Mouse (Mus musculus) MEL-GATA-1-ER (cell line): ENCODE data around the gene Adm.
"Not testable (repeated sequence)": the region's sequence is repeated elsewhere in the genome, so short reads cannot be mapped to it uniquely, and the experiment has no call there.

ENCODE experiments used
- DNase-seq: peaks from one replicate; pipeline ENCODE4 v3.0.0-alpha.2; 2012; ENCODE audit warnings: low read depth; ENCODE audit errors: extremely low read depth

Gene Adm

DNA sequence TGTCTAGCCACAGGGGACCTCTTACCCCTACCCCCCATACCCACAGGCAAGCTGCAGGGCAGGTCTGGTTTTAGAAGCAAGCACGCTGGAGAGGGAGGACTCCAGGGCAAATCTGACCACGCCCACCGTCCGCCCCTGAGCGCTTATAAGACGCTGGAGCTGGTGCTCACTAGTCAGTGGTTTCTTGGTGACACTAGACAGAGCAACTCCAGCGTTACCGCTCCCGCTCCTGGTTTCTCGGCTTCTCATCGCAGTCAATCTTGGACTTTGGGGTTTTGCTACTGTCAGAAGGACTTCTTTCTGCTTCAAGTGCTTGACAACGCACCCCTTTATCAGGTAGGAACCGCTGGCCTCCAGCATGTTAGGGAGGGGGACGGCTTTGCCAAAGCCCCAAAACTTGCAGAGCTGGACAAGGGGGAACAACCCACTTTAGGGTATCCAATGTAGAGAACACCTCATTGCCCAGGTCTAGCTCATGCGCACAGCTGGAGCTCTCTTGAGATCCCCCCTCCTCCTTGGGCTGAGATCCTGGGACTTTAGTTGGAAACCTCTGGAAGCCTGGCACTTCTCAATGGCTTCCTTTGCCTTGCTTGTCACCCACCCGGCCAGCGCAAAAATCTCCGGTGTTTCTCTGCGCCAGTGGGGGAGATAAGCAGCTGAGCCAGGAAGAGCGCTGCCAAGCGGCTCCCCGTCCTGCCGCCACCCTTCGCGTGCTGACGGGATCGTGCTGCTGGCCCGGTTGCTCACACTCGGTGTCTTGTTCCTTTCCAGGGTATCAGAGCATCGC is at the start of gene Adm:
Gene Adm (plus strand): TSS at position 176 of the 787 bp plus-strand sequence.
- no peak for DNase-seq

DNA sequence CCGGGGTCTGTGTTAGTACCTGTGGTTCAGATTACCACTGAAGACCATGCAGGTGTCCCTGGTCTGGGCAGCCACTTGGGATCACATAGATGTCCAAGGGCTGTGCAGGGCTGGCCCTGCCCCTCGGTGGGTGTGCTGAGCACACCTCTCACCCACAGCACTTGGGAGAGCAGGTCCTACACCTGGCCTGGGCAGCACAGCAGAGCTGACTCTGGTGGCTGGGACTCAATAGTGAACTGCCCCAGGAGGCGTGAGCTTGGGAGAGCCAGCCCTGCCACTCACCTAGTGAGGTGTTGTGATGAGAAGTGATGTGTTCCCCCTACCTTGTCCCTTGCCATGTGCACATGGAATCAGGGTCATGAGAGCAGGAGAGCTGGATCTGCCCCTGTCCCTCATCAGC is 43.8 kb upstream of the Adm start:
- DNase-seq, result no peak

DNA sequence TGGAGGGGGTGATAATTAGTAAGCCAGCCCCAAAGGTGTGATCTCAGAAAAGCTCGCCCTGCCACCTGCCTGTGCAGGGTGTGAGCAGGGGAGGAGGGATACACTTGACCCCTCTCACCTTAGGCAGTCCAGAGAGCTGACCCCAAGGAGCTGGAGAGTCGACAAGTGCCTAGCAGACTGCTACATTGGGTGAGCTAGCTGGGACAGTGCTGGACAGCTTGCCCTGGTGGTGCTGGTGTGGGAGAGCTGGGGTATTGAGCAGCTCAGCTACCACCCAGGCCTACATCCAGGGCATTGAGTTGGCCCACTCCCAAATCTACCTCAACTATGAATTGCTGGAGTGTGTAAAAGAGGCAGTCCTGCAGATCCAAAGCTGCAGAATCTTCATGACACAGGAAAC is 43.3 kb upstream of the Adm start:
- DNase-seq, result no peak

DNA sequence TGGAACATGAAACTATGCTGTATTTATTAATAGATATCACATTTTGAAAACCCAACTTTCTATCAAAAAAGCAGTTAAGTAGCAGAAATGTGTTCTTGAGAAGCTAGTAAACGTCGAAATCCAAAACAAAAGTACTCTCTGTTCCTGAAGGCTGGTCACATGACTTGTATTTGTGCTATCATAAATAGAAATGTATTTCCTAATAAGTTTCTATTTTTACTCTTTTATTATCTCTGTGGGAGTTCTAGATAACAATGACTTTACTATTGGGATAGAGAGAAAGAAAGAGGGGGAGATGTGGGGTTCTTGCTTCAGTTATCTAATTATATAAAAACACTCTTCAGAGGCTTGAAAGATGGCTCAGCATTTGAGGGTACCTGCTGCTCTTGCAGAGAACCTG is 42.2 kb upstream of the Adm start:
- no peak for DNase-seq

DNA sequence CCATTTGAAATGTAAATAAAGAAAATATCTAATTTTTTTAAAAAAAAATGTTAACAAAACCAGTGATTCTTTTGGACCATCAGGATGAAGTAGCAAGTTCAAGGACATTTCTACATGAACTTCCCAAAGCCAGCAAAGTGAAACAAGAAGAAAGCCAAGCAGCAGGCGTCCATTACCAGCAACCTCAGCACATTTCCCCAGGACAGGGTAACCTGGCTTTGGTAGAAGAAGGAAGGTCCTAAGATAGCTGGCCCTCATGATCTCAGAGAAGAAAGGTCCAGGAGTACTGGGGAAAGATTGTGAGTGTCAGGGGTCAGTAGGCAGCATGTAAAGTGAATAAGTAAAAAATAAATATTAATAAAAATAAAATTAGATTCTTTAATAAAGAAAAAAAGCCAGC is 39.7 kb upstream of the Adm start:
- no peak for DNase-seq

DNA sequence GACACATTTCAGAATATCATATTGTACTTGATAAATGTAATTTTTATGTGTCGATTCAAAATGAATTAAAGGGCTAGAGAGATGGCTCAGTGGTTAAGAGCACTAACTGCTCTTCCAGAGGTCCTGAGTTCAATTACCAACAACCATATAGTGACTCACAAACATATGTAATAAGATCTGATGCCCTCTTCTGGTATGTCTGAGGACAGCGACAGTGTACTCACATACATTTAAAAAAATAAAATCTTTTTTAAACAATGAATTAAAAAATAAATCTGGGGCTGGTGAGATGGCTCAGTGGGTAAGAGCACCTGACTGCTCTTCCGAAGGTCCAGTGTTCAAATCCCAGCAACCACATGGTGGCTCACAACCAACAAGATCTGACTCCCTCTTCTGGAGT is 33.5 kb upstream of the Adm start:
- not testable (repeated sequence) for DNase-seq

DNA sequence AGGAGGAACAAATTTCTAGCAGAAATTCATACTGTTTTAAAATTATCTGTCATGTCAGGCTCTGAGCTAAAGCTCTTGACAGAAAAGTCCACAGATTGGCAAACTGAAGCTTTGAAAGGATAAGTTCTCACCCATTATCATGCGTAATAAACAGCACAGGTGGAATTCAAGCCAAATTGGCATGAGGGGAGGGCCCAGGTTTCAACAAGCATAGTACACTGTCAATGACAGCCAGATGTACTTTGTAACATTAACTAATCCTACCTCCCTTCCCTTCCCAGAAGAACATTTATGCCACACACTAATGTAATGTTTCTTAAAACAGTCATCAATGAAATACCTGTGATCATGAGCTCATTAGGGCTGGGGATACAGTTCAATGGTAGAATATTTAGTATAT is 30.3 kb upstream of the Adm start:
- no peak for DNase-seq

DNA sequence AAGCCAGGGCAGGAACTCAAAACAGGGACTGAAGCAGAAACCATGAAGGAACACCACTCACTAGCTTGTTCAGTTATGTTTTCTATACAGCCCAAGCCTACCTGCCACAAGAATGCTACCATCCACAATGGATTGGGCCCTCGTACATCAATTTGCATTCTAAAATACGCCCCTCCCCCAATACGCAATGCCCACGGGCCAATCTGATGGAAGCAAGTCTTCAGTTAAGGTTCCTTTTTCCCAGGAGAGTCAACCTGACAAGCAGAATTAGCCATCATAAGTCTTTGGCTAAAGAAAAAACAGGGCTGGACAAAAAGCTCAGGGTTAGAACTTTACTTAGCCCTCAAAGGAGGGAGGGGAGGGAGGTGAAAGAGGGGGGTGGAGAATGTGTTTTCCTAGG is 22.0 kb upstream of the Adm start:
- DNase-seq, result no peak

DNA sequence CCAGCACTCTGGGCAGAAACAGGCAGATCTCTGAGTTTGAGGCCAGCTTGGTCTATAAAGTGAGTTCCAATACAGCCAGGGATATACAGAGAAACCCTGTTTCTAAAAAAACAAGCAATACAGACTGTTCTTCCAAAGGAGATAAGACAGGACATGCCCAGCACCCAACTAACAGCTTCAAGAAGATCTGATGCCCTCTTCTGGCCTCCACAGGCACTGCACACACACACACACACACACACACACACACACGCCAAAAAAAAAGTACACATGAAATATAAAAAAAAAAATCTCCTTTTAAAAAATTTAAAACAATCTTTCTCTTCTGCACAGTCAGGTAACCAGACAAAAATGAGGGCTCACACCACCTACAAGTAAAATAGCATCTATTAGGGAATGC is 20.6 kb upstream of the Adm start:
- no peak for DNase-seq

DNA sequence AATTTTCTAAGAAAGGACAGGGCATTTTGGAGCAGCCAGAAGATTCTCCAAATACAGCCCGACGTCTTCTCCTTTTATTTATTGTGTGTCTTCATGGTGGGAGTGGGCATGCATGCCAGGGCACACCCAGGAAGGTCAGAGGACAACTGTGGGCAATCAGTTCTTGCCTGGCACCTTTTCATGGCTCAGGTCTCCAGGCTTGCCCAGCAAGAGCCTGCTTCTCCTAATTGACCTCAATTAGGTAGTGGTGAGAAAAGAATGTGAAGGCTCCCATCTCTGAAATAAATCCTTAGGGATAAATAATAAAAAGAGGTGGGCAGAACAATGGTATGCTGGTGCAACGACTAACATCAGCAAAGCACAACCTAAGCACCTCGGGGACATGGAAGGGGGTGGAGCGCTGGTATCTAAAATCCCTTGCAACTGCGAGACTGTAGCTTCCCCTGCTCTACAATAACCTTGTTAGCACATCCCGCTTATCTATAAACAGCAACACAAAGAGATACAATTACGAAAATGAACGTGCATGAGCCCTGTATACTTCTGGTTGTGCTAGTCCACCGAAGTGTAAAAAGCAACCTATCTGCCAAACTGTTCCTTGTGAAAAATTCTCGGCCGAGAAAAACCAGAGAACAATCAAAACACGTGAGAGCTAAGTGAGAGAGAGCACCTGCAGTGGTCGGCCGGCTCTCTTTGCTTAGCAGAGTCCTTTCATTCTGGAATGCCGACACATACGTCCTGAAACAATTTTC is 13.9 kb upstream of the Adm start:
- peak; percentile 21 for DNase-seq

DNA sequence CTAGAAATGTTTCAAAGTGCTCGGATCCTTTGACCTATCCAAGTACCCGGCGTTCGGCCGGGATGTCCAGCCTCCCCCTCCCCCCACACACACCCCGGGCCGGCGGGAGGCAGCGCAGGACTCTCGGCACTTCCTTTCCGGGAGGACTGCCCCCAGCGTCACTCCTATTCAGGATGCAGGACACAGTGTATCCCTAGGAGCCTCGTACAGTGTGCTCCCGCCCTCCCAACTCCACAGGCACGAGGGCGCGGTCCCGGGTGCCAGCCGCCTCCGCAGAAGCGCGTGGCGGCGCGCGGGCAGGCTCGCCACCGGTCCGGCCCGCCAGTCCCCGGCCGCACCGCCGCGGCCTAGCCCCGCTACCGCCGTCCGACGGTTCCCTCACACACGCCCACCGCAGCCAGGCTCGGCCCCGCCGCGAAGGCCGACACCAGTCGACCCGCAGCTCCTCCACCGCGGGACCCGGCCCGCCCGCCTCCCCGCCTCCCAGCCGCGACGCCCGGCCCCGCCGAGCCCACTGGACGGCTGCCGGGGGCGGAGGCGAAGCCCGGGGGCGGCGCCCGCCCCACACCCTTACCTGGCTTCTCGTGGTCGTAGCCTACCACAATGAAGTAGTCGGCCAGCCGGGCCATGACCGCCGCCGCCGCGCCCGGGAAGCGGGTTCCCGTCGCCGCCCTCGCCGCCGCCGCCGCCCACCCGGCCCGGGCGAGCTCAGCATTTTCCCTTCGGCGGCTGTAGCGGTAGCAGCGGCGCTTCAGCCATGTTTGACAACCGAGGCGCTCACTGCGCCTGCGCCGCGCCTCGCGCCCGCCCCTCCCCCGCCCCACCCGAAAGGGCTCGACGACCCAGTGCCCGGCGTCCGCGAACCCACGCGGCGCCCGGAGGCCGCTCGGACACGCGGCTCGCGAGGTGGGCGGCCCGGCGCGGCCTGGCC is 13.1 kb upstream of the Adm start, which contains the start of gene Sbf2:
Gene Sbf2 (minus strand): TSS at position 790 of the 931 bp plus-strand sequence.
- no peak for DNase-seq

DNA sequence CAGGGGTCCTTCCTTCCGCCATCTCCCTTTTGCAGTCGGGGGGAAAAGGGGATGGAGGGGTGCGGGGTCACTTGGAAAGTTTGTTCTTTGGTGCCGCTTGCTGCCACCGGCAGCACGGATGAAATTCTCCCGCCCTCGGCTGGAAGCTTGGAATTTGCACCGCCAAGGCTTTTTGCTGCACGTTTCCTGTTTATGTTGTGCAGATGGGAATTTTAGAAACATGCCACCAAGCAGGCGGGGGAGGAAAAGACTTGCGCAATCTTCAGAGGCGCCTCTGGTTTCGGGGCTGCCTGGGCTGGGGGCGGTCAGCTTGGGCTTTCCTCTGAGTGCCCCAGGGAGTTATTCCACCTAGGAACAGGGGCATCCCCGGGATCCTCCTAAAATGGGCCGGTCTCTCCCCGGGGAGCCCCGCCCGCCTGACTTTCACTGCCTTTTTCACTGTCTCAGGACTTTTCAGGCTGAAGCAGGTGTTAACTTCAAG is 12.3 kb upstream of the Adm start:
- no peak for DNase-seq

DNA sequence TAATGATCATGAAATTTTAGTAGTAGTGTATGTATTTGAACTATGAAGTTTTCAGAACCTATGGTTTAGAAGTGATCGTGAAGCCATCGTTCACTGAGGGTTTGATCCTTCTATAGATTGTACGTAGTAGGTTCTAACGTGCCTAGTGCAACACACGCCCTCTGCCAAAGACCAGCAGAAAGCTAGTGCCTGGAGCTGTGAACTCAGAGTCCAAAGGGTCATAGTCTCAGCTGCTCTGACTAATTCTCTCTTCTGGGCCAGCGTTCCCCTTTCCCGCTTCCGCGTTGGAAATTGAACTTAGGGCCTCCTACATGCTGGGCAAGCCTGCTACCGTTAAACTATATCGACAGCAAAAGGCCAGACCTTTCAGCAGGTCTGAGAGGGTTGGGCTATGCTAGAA is 11.7 kb upstream of the Adm start:
- no peak for DNase-seq

DNA sequence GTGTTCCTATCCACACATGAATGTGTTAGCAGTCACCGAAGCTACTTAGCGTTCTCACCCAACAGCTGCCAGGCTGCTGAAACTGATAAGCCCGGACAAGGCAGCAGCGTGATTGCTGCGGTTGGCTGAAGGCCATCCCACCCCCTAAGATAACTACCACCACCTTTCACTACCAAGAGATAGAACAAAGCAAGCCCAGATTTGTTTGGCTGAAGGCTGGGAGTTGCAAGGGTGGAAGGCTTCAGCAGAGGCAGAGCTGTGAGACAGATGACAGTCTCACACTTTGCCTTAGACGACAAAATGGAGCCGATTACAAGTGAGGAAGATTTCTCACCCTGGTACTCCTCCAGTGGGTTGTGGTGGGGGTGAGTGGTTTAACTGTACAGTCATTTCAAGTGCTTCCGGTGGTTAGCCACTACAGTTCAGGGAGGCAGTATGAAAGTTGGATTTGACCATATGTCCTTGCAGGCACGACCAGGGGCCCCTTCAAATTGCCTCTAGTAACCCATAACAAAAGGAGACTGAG is 8.3 kb upstream of the Adm start:
- peak; percentile 26 for DNase-seq

DNA sequence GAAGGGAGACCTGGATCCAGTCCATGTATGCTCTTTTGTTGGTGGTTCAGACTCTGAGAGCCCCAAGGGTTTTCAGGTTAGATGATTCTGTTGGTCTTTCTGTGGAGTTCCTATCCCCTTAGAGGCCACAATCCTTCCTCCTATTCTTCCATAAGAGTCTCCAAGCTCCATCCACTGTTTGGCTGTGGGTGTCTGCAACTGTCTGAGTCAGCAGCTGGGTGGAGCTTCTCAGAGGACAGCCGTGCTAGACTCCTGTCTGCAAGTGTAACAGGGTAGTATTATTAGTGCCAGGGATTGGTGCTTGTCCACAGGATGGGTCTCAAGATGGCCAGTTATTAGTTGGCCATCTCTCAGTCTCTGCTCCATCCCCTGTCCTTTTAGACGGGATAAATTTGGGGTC is 3.4 kb upstream of the Adm start:
- no peak for DNase-seq

DNA sequence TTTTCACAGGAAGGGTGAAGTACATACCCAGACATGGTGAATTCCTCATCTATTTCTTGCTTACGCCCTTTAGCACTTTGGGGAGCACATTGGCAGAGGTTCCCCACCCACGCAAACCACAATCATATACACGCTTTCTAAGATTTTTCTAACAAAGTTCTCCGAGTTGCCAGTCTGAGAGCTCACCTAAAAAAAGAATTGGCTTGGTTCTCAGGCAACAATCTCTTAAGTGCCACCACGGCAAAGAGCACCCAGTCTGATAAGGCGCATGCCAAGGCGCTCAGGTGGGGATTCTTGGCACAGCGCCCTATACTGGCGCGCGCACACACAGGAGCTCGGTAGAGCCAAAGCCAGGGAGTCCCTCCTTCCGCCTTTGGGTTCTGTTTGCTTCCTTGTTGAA is 2.5 kb upstream of the Adm start:
- DNase-seq, result no peak

DNA sequence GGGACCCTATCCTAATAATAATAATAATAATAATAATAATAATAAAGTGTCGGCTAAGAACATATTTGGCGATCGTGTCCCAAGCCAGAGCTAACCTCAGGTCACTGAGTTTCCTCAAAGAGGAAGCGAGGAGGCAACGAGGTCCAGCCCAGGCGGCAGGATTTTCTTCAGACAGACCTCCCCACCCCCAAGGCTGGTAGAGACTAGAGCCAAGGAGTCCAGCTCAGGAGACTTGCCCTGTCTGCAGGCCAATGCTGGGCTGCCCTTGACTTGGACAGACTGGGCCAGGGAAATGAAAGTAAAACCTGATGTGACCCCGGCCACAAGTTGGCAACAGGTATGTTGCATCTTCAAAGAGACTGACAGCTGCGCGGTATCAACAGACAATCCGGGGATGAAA is 2.0 kb upstream of the Adm start:
- DNase-seq, result no peak

DNA sequence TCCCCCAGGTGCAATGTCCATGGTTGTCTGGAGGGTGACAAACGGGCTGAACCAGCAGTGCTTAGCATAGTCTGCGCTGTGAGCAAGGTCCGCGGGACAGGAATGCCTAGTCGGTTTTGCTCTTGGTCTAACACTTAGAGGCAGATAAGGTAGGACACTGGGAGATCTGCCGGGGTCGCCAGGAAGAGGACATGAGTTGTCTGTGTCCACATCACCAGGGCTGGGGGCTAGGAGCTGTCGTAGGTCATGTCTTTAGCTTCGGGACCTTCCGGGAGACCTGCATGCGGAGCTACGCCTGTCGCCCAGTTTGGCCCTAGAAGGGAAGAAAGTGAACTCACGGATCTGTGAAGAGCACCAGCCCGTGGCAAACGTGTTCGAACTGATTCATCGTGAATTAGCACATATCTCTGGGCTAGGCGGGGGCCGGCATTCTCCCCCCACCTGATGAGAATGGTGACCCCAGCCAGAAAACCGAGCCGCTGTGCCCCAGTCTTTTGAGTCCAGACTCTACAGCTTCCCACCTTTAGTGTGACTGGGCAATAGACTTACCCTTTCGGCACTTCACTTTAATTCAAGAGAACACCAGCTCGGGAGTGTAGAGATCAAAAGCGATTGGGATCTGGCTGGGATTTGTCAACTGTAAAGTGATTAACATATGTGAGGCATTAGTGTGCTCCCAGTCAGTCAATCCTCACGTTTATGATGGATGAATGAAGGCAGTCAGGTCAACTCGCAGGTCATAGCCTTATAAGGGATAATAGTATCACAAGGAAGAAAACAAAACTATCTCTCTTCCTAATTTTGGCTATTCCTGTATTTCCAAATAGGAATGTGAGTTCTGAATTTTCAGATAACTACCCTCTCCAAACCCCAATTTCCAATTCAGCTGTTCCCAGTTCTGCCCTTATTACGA is 1.0 kb upstream of the Adm start:
- DNase-seq, result no peak

DNA sequence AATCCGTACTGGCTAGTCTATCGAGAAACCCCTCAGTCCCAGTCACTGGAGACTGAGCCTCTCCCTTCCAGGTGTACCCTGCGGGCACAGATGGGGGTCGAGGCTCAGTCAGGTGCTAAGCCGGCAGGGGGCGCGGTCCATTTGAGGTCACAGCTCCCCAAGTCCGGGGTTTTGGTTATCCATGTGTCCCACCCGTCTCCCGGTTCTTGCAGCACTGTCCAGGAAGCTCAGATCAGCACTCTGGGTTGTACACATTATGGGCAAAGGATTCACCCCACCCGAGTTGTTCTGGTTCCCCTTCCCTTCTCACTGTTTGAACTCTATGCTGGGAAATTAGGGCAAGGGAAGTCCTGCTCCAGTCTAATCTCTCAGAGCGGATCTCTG is 370 bp upstream of the Adm start:
- no peak for DNase-seq

DNA sequence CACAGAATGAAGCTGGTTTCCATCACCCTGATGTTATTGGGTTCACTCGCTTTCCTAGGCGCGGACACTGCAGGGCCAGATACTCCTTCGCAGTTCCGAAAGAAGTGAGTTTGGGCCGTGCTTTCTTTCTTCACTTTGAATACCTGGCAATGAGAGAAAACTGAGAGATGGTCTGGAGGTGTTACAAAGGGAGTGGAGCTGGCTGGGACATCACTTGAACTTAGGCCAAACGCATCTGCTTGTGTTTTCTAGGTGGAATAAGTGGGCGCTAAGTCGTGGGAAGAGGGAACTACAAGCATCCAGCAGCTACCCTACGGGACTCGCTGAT is 776 bp downstream of the Adm start:
- DNase-seq, result no peak
